Mouse (Mus musculus): ENCODE results near the gene Cryba1.

DNA sequence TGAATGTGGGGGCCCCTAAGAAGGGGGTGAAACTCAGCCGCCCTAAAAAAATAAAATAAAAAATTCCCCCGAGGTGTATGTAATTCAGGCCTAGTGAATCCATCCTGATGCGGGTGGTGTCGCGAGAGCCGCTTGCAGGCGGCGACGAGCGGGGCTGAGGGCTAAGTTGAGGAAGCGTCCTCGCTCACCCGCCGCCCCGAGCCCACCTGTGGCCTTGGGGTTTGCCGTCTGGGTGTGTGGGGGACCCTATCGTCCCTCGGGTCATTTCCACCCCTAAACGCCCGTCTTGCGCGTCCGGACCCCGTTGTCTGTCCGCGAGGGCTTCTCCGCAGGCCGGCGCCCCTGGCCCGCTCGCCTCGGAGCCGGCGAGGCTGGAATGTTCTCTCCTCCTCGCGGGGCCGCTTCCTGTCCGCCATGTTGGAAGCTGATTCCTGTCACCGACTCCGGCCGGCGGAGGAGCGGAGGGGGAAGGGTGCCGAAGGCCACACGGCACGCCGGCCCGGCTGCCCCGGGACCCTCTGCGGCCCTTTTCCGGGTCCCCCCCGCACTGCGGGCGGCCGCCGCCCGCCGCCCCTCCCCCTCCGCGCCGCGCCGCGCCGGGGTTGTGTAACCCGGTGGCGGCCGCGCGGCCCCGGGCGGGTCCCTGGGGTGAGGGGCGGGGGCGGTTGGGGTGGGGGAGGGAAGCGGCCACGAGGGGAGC, 38.1 kb downstream of the Cryba1 start:
- TF ChIP-seq POLR2A (IDR thresholded peaks at IDR 0.05; ENCODE audit: borderline replicate concordance, low read depth, low read length) (no peak), CTCF (IDR thresholded peaks at IDR 0.05; ENCODE audit: low read depth, low read length) (no peak)
